Mouse (Mus musculus): Measurements from ENCODE around the gene Saal1.

DNA sequence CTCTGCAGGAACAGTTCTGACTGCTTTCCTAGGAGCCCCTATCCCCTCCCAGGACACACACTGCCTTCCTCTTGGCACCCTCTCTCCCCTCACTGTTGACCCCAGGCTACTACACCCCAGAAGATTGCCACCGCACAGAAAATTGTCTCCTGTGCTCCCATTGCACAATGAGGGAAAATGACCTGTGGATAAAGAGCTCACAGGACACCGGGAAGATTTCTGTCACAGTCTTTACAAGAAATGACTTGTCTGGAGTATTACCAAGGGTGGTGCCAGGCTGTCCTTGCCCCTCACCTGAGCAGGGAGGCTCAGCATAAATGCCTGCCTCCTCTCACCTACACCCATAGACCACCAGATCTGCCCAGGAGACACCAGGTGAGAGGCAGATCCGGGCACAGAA is 41.0 kb upstream of the Saal1 start, which contains the start of gene Saa2:
- TF ChIP-seq CTCF (IDR thresholded peaks at IDR 0.05; ENCODE audit: low read depth): no peak
- TF ChIP-seq EP300 (IDR thresholded peaks at IDR 0.05; ENCODE audit: low read depth): no peak
